Mouse (Mus musculus): ENCODE measurements around the gene Gdf11. TPM values are rescaled to one million over a fixed set of nuclear protein-coding genes. Genes with fewer than 3 reads are reported as not detected.
A peak's percentile ranks its signal among the peaks of the same experiment; 100 is the strongest.

The Gdf11 gene
- polyA plus RNA-seq, 1 experiment from 2014 or later, result 1.7 TPM

- Histone ChIP-seq H3K4me3 (ENCODE audit: low read length) (no peak overlapping the region), H3K36me3 (ENCODE audit: control insufficient read depth, insufficient read depth) (peaks cover 19% of the 10 kb centered on the region), H3K9ac (ENCODE audit: low read length) (no peak overlapping the region), H3K9me3 (replicated peaks; ENCODE audit: control insufficient read depth, low read length) (no peaks in the 10 kb centered on the region), H3K27me3 (ENCODE audit: control insufficient read depth, insufficient read depth, low read length) (no peaks in the 10 kb centered on the region), H3K4me2 (ENCODE audit: low read depth, low read length) (no peak overlapping the region), H3K27ac (ENCODE audit: low read length) (no peak overlapping the region), H3K4me1 (ENCODE audit: control insufficient read depth, insufficient read depth, low read length) (peaks cover 19% of the 10 kb centered on the region)
- no peak for ATAC-seq (replicated peaks; ENCODE audit: extremely low read depth, insufficient read depth, low FRiP score)
- 11% methylated on average over 5 of the region's 5 CpGs for WGBS
These were observed 21.7 kb upstream of the Gdf11 start for GRCm38 (mm10) chr10:128913219-128913618.

GRCm38 (mm10) chr10:128912791-128913190, 21.3 kb upstream of the Gdf11 start:
- Histone ChIP-seq H3K27ac (ENCODE audit: low read length) (no peak overlapping the region), H3K4me3 (ENCODE audit: low read length) (no peak overlapping the region), H3K36me3 (ENCODE audit: control insufficient read depth, insufficient read depth) (peaks cover 18% of the 10 kb centered on the region), H3K4me2 (ENCODE audit: low read depth, low read length) (no peak overlapping the region), H3K27me3 (ENCODE audit: control insufficient read depth, insufficient read depth, low read length) (no peaks in the 10 kb centered on the region), H3K9ac (ENCODE audit: low read length) (no peak overlapping the region), H3K9me3 (replicated peaks; ENCODE audit: control insufficient read depth, low read length) (no peaks in the 10 kb centered on the region), H3K4me1 (ENCODE audit: control insufficient read depth, insufficient read depth, low read length) (peaks cover 19% of the 10 kb centered on the region)
- no peak for ATAC-seq (replicated peaks; ENCODE audit: extremely low read depth, insufficient read depth, low FRiP score)
- WGBS, result 66% methylated on average over 4 of the region's 4 CpGs

- Histone ChIP-seq H3K36me3 (ENCODE audit: control insufficient read depth, insufficient read depth) (peaks cover 16% of the 10 kb centered on the region), H3K4me2 (ENCODE audit: low read depth, low read length) (no peak overlapping the region), H3K27ac (ENCODE audit: low read length) (no peak overlapping the region), H3K27me3 (ENCODE audit: control insufficient read depth, insufficient read depth, low read length) (no peaks in the 10 kb centered on the region), H3K4me3 (ENCODE audit: low read length) (no peak overlapping the region), H3K9ac (ENCODE audit: low read length) (no peak overlapping the region), H3K4me1 (ENCODE audit: control insufficient read depth, insufficient read depth, low read length) (peaks cover 19% of the 10 kb centered on the region), H3K9me3 (replicated peaks; ENCODE audit: control insufficient read depth, low read length) (no peaks in the 10 kb centered on the region)
- WGBS, result 85% methylated on average over 4 of the region's 4 CpGs
- ATAC-seq (replicated peaks; ENCODE audit: extremely low read depth, insufficient read depth, low FRiP score), result no peak
These were observed 20.8 kb upstream of the Gdf11 start for GRCm38 (mm10) chr10:128912268-128912667.

GRCm38 (mm10) chr10:128911430-128911829, 19.9 kb upstream of the Gdf11 start:
- no peaks in the 10 kb centered on the region for H3K27me3 ChIP-seq (ENCODE audit: control insufficient read depth, insufficient read depth, low read length)
- peak overlapping the region; percentile 69 for H3K4me2 ChIP-seq (ENCODE audit: low read depth, low read length)
- H3K4me1 ChIP-seq (ENCODE audit: control insufficient read depth, insufficient read depth, low read length), result peaks cover 19% of the 10 kb centered on the region
- peaks cover 16% of the 10 kb centered on the region for H3K36me3 ChIP-seq (ENCODE audit: control insufficient read depth, insufficient read depth)
- peak overlapping the region; percentile 88 for H3K4me3 ChIP-seq (ENCODE audit: low read length)
- WGBS, result 86% methylated on average over 6 of the region's 6 CpGs
- H3K9me3 ChIP-seq (replicated peaks; ENCODE audit: control insufficient read depth, low read length), result no peaks in the 10 kb centered on the region
- H3K9ac ChIP-seq (ENCODE audit: low read length), result peak overlapping the region; percentile 98; the same call in 1 of the 2 replicates
- no peak overlapping the region for H3K27ac ChIP-seq (ENCODE audit: low read length)
- ATAC-seq (replicated peaks; ENCODE audit: extremely low read depth, insufficient read depth, low FRiP score), result no peak

- Histone ChIP-seq H3K27ac (ENCODE audit: low read length) (peak overlapping the region; percentile 93), H3K36me3 (ENCODE audit: control insufficient read depth, insufficient read depth) (peaks cover 14% of the 10 kb centered on the region), H3K4me1 (ENCODE audit: control insufficient read depth, insufficient read depth, low read length) (peaks cover 19% of the 10 kb centered on the region), H3K9ac (ENCODE audit: low read length) (peak overlapping the region; percentile 98), H3K27me3 (ENCODE audit: control insufficient read depth, insufficient read depth, low read length) (no peaks in the 10 kb centered on the region), H3K4me2 (ENCODE audit: low read depth, low read length) (peak overlapping the region; percentile 69), H3K4me3 (ENCODE audit: low read length) (peak overlapping the region; percentile 88), H3K9me3 (replicated peaks; ENCODE audit: control insufficient read depth, low read length) (no peaks in the 10 kb centered on the region)
- ATAC-seq (replicated peaks; ENCODE audit: extremely low read depth, insufficient read depth, low FRiP score), result peak; percentile 54
- 1% methylated on average over 51 of the region's 66 CpGs for WGBS
These were observed 18.7 kb upstream of the Gdf11 start for GRCm38 (mm10) chr10:128910066-128910841.

- peaks cover 19% of the 10 kb centered on the region for H3K4me1 ChIP-seq (ENCODE audit: control insufficient read depth, insufficient read depth, low read length)
- peak overlapping the region; percentile 69 for H3K4me2 ChIP-seq (ENCODE audit: low read depth, low read length)
- under 1% methylated on average over 33 of the region's 41 CpGs for WGBS
- no peaks in the 10 kb centered on the region for H3K27me3 ChIP-seq (ENCODE audit: control insufficient read depth, insufficient read depth, low read length)
- ATAC-seq (replicated peaks; ENCODE audit: extremely low read depth, insufficient read depth, low FRiP score), result peak; percentile 88
- peak overlapping the region; percentile 88 for H3K4me3 ChIP-seq (ENCODE audit: low read length)
- peaks cover 9% of the 10 kb centered on the region for H3K36me3 ChIP-seq (ENCODE audit: control insufficient read depth, insufficient read depth)
- peak overlapping the region; percentile 98 for H3K9ac ChIP-seq (ENCODE audit: low read length)
- H3K9me3 ChIP-seq (replicated peaks; ENCODE audit: control insufficient read depth, low read length), result no peaks in the 10 kb centered on the region
- peak overlapping the region; percentile 93 for H3K27ac ChIP-seq (ENCODE audit: low read length)
These were observed 18.1 kb upstream of the Gdf11 start for GRCm38 (mm10) chr10:128909567-128910028.

- peaks cover 2% of the 10 kb centered on the region; the same call in 1 of the 2 replicates for H3K36me3 ChIP-seq (ENCODE audit: control insufficient read depth, insufficient read depth)
- H3K27me3 ChIP-seq (ENCODE audit: control insufficient read depth, insufficient read depth, low read length), result no peaks in the 10 kb centered on the region
- 66% methylated on average over 13 of the region's 13 CpGs for WGBS
- H3K9ac ChIP-seq (ENCODE audit: low read length), result peak overlapping the region; percentile 98
- peak overlapping the region; percentile 88 for H3K4me3 ChIP-seq (ENCODE audit: low read length)
- H3K9me3 ChIP-seq (replicated peaks; ENCODE audit: control insufficient read depth, low read length), result no peaks in the 10 kb centered on the region
- peak overlapping the region; percentile 93 for H3K27ac ChIP-seq (ENCODE audit: low read length)
- H3K4me1 ChIP-seq (ENCODE audit: control insufficient read depth, insufficient read depth, low read length), result peaks cover 19% of the 10 kb centered on the region
- H3K4me2 ChIP-seq (ENCODE audit: low read depth, low read length), result peak overlapping the region; percentile 69
- ATAC-seq (replicated peaks; ENCODE audit: extremely low read depth, insufficient read depth, low FRiP score), result no peak
These were observed 17.4 kb upstream of the Gdf11 start for GRCm38 (mm10) chr10:128908778-128909448.

- H3K4me1 ChIP-seq (ENCODE audit: control insufficient read depth, insufficient read depth, low read length), result peaks cover 6% of the 10 kb centered on the region
- no peak for ATAC-seq (replicated peaks; ENCODE audit: extremely low read depth, insufficient read depth, low FRiP score)
These were observed 13.3 kb upstream of the Gdf11 start for GRCm38 (mm10) chr10:128904812-128905211.

GRCm38 (mm10) chr10:128902409-128902988, 11.0 kb upstream of the Gdf11 start:
- Histone ChIP-seq H3K27ac (ENCODE audit: low read length) (no peak overlapping the region), H3K9ac (ENCODE audit: low read length) (no peak overlapping the region), H3K9me3 (replicated peaks; ENCODE audit: control insufficient read depth, low read length) (no peaks in the 10 kb centered on the region), H3K36me3 (ENCODE audit: control insufficient read depth, insufficient read depth) (no peaks in the 10 kb centered on the region), H3K4me2 (ENCODE audit: low read depth, low read length) (no peak overlapping the region), H3K27me3 (ENCODE audit: control insufficient read depth, insufficient read depth, low read length) (no peaks in the 10 kb centered on the region), H3K4me1 (ENCODE audit: control insufficient read depth, insufficient read depth, low read length) (no peaks in the 10 kb centered on the region), H3K4me3 (ENCODE audit: low read length) (no peak overlapping the region)
- 86% methylated on average over 3 of the region's 3 CpGs for WGBS
- no peak for ATAC-seq (replicated peaks; ENCODE audit: extremely low read depth, insufficient read depth, low FRiP score)

More at GRCm38 (mm10) chr10:128904812-128905211, 13.3 kb upstream of the Gdf11 start:
- Histone ChIP-seq H3K9me3 (replicated peaks; ENCODE audit: control insufficient read depth, low read length) (no peaks in the 10 kb centered on the region), H3K4me2 (ENCODE audit: low read depth, low read length) (no peak overlapping the region), H3K4me3 (ENCODE audit: low read length) (no peak overlapping the region), H3K36me3 (ENCODE audit: control insufficient read depth, insufficient read depth) (no peaks in the 10 kb centered on the region), H3K27ac (ENCODE audit: low read length) (no peak overlapping the region), H3K9ac (ENCODE audit: low read length) (no peak overlapping the region), H3K27me3 (ENCODE audit: control insufficient read depth, insufficient read depth, low read length) (no peaks in the 10 kb centered on the region)
- WGBS, result 71% methylated on average over 5 of the region's 5 CpGs

Data from heart, embryonic 16.5 days (tissue).